Mouse (Mus musculus) small intestine, adult 2 months (tissue): Measurements from ENCODE around the gene Gstp2. TPM values are rescaled to one million over a fixed set of nuclear protein-coding genes. Genes with fewer than 3 reads are reported as not detected.
"Not testable (repeated sequence)": the region's sequence is repeated elsewhere in the genome, so short reads cannot be mapped to it uniquely, and the experiment has no call there.

Experiments
- H3K27ac ChIP-seq: fragments of 200-500 bp; 2 replicates; pipeline ENCODE4 v1.5.1; 2012; ENCODE audit warnings: low read depth, low read length, control low read depth, inconsistent platforms; ENCODE audit not compliant: insufficient read depth
- H3K27me3 ChIP-seq: fragments of 200-500 bp; 2 replicates; pipeline ENCODE4 v1.6.1; 2012; ENCODE audit warnings: mild to moderate bottlenecking, moderate library complexity, low read length, inconsistent platforms; ENCODE audit not compliant: control insufficient read depth, insufficient read depth
- H3K36me3 ChIP-seq: fragments of 200-500 bp; 2 replicates; pipeline ENCODE4 v1.6.1; 2012; ENCODE audit warnings: mild to moderate bottlenecking, low read length, control low read depth, inconsistent platforms; ENCODE audit not compliant: control insufficient read depth, insufficient read depth
- H3K4me1 ChIP-seq: fragments of 200-500 bp; 2 replicates; pipeline ENCODE4 v1.6.1; 2012; ENCODE audit warnings: low read length, inconsistent platforms, mixed read lengths; ENCODE audit not compliant: control insufficient read depth, insufficient read depth, insufficient read length
- H3K4me3 ChIP-seq: fragments of 200-500 bp; 2 replicates; pipeline ENCODE4 v1.5.1; 2012; ENCODE audit warnings: low read depth, mild to moderate bottlenecking, control low read depth, inconsistent platforms, low read length, moderate library complexity
- CTCF ChIP-seq: fragments of 200-500 bp; IDR thresholded peaks from 2 replicates; pipeline ENCODE4 v1.5.1; 2012; ENCODE audit warnings: low read depth, mild to moderate bottlenecking, control low read depth, inconsistent platforms, low read length, moderate library complexity, mixed read lengths; ENCODE audit not compliant: insufficient replicate concordance, insufficient read length; ENCODE audit errors: extremely low read depth
- POLR2A ChIP-seq: fragments of 200-500 bp; IDR thresholded peaks from 2 replicates; pipeline ENCODE4 v1.6.1; 2012; ENCODE audit warnings: low read depth, mild to moderate bottlenecking, control low read depth, inconsistent platforms, low read length, moderate library complexity
- WGBS: fragments of 180-500 bp; shearing (Covaris S2); methylation state at CpG from one replicate; pipeline ENCODE4 v1.1.7; 2018; 5-methylcytosine and 5-hydroxymethylcytosine counted together
- polyA plus RNA-seq: library from polyadenylated mRNA; depleted of rRNA; stranded (reverse); fragments of >200 nt; gene quantifications from 2 replicates; pipeline ENCODE4 v1.2.3, GENCODE M21; 2012

The Gstp2 gene
- polyA plus RNA-seq, 1 experiment, result 289 TPM

DNA sequence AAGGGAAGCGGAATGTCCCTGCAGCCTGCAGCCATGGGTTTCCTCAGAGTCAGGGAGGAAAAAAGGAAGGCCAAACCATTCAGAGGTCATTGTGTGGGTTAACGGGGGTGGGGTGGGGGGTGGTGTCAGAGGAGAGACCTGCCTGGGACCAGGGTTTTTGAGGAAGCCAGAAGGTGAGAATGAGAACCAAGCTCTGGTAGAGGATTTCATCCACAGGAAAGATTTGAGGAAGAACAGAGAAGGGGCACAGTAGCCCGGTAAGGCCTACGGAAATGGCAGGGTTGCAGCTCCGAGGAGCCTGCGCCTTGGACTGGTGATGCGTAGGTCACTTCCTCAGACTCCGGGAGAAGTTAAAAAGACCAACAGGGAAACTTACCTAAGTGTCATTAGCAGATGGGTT is 24.9 kb upstream of the Gstp2 start:
- no peaks in the 10 kb centered on the region for H3K36me3 ChIP-seq
- TF ChIP-seq CTCF, result no peak
- TF ChIP-seq POLR2A, result no peak
- 91% methylated on average over 8 of the region's 8 CpGs for WGBS

DNA sequence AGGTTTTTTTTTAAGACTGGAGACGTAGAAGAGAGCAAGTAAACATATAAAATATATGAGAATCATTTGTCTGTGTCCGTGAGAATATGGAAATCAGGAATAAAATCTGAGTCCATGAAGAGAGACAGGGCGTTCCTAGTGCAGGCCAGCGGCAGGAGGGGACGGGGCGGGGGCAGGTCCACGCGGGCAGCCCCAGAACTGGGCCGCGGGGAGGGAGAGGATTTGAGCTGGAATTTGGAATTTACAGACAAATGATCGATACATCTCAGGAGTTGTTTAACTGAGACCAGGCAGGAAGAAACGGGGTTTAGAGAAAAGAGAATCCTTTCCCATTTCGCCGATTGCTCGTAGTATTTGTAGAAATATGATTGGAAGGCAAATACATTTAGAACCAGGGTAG is 24.5 kb upstream of the Gstp2 start:
- Histone ChIP-seq H3K36me3 (no peaks in the 10 kb centered on the region), H3K27me3 (no peaks in the 10 kb centered on the region), H3K27ac (no peak overlapping the region), H3K4me3 (no peak overlapping the region), H3K4me1 (peaks cover 17% of the 10 kb centered on the region)
- TF ChIP-seq CTCF (no peak), POLR2A (no peak)
- 83% methylated on average over 15 of the region's 15 CpGs for WGBS

More for the DNA sequence above, 24.9 kb upstream of the Gstp2 start:
- Histone ChIP-seq H3K4me1 (peaks cover 17% of the 10 kb centered on the region), H3K27me3 (no peaks in the 10 kb centered on the region), H3K27ac (no peak overlapping the region; the same call in 1 of the 2 replicates), H3K4me3 (no peak overlapping the region)

DNA sequence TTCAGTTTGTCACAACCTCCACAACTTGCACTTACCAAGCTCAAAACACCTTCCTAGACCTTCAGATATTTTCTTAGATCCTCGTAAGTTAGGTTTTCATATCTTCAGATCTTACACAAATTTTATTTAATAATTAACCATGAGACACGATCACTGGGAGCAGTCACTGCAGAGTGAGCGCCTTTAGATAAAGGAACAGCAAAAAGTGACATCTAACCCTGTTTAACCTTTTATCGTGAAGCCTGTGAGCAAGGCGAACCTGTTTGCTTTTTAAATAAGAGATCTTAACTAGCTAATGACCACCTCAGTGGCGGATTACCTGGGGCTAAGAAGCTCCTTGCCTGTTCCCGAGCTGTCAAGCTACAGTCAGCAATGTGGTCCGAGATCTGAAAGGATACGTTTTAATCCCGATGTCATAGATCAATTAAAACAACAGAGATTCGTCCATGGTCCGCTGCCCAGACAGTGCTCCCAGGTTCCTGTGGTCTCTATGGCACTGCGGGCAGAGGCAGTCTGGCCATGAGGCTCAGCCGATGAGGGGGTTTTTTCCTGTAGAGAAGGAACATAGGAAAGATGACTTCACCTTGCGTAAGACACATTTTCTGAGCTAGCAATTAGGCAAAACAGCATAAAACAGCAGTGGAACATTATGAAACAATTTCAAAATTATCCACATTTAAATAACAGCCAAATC is 23.0 kb upstream of the Gstp2 start:
- H3K36me3 ChIP-seq, result no peaks in the 10 kb centered on the region
- H3K27me3 ChIP-seq, result no peaks in the 10 kb centered on the region
- peaks cover 17% of the 10 kb centered on the region for H3K4me1 ChIP-seq
- H3K4me3 ChIP-seq, result no peak overlapping the region
- peak overlapping the region; percentile 60 for H3K27ac ChIP-seq
- no peak for TF ChIP-seq POLR2A
- TF ChIP-seq CTCF, result no peak
- 25% methylated on average over 15 of the region's 15 CpGs for WGBS

DNA sequence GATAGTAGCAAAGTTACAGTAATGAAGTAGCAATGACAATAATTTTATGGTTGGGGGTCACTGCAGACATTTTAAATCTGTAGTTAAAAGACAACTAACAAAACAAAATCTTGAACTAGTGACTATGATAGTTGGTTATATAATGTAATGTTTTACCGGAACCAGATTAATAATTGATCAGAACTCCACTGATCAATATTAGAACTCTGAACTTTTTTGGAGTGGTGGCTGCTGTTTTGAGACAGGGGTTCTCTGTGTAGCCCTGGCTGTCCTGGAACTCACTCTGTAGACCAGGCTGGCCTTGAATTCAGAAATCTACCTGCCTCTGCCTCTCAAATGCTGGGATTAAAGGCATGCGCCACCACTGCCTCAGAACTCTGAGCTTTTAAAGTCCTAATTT is 22.4 kb upstream of the Gstp2 start:
- H3K27me3 ChIP-seq, H3K4me3 ChIP-seq, H3K36me3 ChIP-seq: not testable (repeated sequence)
- Histone ChIP-seq H3K4me1 (peaks cover 17% of the 10 kb centered on the region), H3K27ac (peak overlapping the region; percentile 60)
- 36% methylated on average over 2 of the region's 2 CpGs for WGBS

DNA sequence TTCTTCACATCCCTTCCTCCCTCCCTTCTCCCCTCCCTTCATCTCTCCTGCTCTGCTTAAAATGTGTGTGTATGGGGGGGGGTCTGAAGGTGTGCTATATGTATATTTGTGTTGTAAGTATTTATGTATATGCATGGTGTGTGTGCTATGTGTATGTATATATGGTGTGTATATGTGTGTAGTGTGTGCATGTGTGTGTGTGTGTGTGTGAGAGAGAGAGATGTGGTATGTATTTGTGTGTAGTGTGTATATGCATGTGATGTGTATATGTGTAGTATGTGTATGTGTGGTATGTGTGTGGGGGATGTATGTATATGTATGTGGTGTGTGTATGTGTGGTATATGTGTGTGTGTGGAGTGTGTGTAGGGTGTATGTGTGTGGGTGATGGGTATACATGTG is 21.1 kb upstream of the Gstp2 start:
- H3K4me3 ChIP-seq, result no peak overlapping the region
- H3K36me3 ChIP-seq, result no peaks in the 10 kb centered on the region
- no peaks in the 10 kb centered on the region for H3K27me3 ChIP-seq
- TF ChIP-seq CTCF (no peak), POLR2A (no peak)
- no peak overlapping the region for H3K27ac ChIP-seq
- H3K4me1 ChIP-seq, result peaks cover 14% of the 10 kb centered on the region

DNA sequence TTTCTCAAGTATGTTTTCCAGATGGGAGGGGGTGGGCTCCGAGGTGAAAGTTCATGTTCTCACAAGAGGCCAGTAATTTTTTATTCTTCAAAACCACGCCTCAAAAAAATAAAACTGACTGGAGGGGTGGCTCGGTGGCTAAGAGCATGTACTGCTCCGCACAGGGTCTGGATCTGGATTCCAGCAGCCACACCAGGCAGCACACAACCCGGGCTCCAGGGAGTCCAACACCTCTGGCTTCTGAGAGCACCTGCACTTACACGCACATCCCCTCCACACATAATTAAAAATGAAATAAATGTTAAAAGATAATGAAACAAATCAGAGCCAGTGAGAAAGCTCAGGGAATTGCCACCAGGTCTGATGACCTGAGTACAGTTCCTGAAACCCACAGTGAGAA is 20.5 kb upstream of the Gstp2 start:
- Histone ChIP-seq H3K4me3 (no peak overlapping the region), H3K27ac (0 out of 2 replicates have a peak overlapping the region, but pooled peaks have one; percentile 15), H3K36me3 (no peaks in the 10 kb centered on the region), H3K4me1 (peaks cover 14% of the 10 kb centered on the region), H3K27me3 (no peaks in the 10 kb centered on the region)
- 41% methylated on average over 6 of the region's 6 CpGs for WGBS
- no peak for TF ChIP-seq POLR2A
- no peak for TF ChIP-seq CTCF

DNA sequence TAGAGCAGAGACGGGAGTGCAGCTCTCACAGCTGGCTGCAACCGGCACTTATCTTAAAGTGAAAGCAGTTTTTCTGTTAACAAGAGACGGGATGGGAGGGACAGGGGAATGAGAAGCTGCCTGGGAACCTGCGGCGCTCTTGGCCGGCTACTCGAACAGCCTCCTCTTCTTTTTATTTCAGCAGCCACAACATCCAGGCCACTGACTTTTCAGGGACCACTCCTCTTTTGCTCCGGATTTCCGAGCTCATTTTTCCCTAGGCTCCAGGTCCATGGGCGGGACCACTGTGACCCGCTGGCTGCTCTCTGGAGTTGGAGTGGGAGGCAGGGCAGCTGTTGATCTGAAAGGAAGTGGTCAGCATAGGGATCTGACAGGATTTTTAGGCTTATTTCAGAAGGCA is 18.7 kb upstream of the Gstp2 start:
- Histone ChIP-seq H3K4me1 (peaks cover 10% of the 10 kb centered on the region), H3K27ac (peak overlapping the region; percentile 77; the same call in 1 of the 2 replicates)
- H3K4me3 ChIP-seq, H3K36me3 ChIP-seq, H3K27me3 ChIP-seq: not testable (repeated sequence)
- WGBS, result 7% methylated on average over 5 of the region's 11 CpGs

DNA sequence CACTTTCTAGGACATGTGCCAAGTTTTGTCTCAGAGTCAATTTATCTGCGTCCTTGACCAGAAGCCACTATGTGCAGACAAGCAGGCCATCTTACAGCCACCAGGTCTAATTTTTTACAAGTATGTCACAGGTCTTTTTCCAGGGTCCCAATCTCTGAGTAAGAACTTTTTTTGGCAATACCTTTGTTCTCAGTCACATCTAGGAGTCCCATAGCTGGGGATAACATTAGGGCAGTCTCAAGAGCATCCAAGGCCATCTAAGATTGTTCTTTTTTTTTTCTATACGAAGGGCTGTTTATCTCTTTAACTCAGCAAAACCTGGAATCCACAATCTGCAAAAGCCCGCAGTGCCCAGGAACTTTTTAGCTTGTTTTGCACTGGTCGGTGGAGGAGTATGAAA is 17.5 kb upstream of the Gstp2 start:
- not testable (repeated sequence) for H3K36me3 ChIP-seq, H3K4me3 ChIP-seq, H3K27me3 ChIP-seq
- peaks cover 16% of the 10 kb centered on the region for H3K4me1 ChIP-seq
- H3K27ac ChIP-seq, result peak overlapping the region; percentile 46; the same call in 1 of the 2 replicates
- WGBS, result 17% methylated on average over 4 of the region's 4 CpGs
